Mouse (Mus musculus) gastrocnemius, postnatal 4 days (tissue): Measurements from ENCODE around the gene Mpzl1. TPM values are rescaled to one million over a fixed set of nuclear protein-coding genes. Genes with fewer than 3 reads are reported as not detected.

Experiments
- DNase-seq, 2 experiments: peaks; one replicate each; pipeline ENCODE4 v3.0.0; 2021 to 2022; ENCODE audit warnings: low spot score in 2 of 2, mixed read lengths in 2 of 2
- total RNA-seq, 2 experiments: library from RNA; stranded (reverse); gene quantifications; 2 replicates each; pipeline ENCODE4 v1.2.3; 2021

Mpzl1 gene
- total RNA-seq, 2 experiments from 2014 or later = 57.2 to 61.3 TPM

DNA sequence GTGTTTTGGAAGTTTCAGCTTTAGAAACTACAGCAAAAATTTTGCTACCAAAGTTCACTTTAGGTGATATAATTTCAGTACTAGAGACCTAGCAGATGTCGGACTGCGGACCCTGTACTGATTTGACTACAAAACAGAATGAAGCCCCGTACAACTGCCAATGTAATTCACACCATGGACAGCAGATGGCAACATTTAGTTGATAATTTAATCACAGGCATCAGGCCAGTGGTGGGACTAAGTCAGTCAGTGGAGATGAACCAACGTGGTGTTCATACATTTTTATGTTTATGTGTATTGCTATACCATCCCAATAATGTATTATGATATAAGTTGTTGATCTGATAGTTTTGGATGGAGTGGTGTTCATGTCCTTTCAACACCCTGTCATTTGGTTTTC is 26.4 kb upstream of the Mpzl1 start:
- DNase-seq = peak in 1 of 2 experiments; percentile 54

DNA sequence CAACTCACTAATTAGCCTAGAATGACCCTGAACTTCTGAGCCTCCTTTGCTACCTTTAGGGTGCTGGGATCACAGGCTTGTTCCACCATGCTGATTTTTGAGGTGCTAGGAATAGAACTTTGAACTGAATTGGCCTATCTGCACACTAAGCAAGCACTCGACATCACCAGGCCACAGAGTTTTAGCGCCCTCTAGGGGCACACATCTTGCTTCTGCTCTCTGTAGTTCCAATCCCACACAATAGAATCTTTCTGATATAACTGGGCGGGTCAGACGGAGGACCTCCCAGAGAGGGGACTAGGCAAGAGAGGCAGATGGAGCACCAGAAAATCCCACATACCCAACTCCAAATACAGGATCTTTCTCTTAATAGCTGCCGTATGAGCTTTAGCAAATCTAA is 24.3 kb upstream of the Mpzl1 start:
- DNase-seq = peak; percentile 45 to 65

GRCm38 (mm10) chr1:165655482-165655881 is 21.1 kb upstream of the Mpzl1 start:
- no peak for DNase-seq

DNA sequence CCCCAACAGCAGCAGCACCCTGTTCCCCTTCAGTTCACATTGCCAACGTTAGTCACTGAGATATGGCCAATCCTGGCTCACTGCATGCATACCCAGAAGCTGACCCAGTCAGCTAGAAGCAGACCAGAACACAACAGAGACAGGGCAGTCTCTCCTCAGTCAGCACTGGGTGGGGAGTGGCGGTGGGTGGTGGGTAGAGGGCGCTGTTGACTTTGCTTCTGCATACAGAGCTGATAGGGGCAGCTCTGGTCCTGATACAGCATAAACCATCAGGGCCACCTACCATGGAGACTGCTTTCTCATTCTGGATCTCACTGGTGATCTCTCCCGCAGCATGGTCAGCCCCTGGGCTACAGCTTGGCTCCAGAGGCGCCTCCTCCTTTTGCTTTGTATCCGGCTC is 20.7 kb upstream of the Mpzl1 start:
- DNase-seq = no peak

GRCm38 (mm10) chr1:165653126-165653885 is 19.0 kb upstream of the Mpzl1 start:
- no peak for DNase-seq

- no peak for DNase-seq
Measured at GRCm38 (mm10) chr1:165652507-165652906, 18.2 kb upstream of the Mpzl1 start.

GRCm38 (mm10) chr1:165651158-165651557 is 16.8 kb upstream of the Mpzl1 start:
- DNase-seq = no peak

DNA sequence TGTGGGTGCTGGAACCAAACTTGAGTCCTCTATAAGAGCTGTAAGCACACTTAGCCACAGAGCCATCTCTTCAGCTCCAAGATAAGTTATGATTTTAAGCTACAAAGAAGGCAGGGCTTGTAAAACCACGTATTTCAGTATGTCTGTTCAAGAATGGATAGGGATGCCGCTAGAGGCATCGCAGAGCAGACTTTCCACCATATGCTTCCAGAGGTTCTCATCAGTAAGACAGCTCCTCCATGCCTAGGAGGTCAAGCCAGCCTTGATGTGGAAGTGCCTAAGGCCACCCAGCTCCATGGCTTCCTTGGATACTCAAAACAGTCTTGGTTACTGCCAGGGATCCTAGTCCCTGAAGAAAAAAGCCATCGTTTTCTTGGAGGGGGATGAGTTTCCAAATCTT is 10.8 kb upstream of the Mpzl1 start:
- no peak for DNase-seq

DNA sequence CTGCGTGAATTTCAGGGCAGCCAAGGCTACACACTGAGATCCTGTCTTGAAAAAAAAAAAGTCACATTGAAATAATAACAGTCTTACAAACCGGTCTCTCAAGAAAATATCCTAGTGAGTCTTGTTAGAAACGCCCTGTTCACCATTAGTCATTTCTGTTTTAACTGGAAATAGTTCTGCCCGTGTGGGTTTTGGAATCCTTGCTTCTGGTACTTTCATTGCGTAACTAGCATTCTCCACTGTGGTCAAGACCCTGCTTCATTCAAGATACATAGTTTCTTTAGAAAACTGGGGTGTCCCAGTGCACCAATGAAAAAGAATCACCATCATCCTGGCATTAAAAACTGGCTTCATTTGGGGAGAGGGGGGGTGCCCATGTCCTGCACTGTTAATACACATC is 9.4 kb upstream of the Mpzl1 start:
- DNase-seq = no peak

GRCm38 (mm10) chr1:165642780-165643311 is 8.5 kb upstream of the Mpzl1 start:
- peak in 1 of 2 experiments; percentile 58 for DNase-seq

DNA sequence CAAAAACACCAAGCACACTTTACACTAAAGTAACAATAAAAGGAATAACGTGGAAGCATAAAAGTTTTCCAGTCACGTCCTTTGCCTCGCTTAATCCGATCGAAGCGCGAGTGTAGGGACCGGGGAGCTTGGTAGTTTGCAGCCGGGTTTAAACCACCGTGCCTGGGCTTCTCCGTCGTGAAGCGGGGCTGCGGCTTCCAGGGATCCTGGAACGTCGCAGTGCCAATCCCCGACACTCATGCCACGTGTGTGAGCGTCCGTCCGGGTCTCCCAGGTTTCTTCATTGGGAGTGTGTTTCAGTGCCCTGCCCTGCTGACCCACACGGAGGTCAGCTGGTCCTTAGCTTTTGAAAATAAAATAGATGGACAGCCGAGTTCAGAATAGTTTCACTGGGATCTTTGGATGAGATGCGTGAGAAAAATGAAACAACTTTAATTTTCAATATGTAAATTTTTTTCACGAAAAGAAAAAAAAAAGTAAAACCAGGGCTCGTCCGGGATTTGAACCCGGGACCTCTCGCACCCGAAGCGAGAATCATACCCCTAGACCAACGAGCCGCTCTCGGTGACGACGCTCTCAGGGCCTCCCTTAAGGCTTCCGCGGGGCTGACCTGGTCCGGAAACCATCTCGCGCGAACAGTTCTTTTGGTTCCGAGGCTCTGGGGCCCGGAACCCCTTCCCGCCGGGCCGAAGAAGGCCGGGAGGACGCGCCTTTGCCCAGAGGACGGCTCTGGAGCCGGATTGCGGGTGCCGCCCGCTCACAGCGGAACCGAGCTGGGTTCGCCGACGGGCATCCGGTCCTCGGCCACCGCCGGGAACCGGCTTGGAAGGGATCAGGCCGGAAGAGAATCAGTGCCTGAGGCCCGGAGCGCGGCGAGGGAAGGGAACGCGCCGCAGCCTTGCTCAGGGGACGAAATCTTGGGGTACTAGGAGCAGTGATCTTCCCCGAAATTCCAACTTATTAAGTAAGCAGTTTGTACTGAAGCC is 7.7 kb upstream of the Mpzl1 start:
- DNase-seq = peak; percentile 87 to 90

DNA sequence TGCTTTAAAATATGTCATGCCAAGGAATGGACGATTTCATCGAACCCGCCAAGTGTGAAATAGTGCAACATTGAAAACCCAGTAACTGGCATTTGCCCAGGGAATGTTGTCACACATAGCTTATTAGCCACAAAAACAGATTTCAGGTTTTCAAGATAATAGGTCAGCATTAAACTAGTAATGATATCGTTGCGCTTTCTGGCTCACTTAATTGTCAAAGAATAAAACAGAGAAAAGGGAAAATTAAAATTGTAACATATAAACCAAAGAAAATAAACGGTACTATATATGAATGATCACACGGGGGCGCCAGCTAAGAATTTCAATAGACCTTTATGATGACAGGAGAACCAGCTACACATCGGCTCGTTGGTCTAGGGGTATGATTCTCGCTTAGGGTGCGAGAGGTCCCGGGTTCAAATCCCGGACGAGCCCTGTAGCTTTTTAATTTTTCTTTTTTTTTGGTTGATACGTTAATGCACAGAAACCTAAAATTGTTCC is 7.0 kb upstream of the Mpzl1 start:
- peak in 1 of 2 experiments; percentile 63 for DNase-seq

DNA sequence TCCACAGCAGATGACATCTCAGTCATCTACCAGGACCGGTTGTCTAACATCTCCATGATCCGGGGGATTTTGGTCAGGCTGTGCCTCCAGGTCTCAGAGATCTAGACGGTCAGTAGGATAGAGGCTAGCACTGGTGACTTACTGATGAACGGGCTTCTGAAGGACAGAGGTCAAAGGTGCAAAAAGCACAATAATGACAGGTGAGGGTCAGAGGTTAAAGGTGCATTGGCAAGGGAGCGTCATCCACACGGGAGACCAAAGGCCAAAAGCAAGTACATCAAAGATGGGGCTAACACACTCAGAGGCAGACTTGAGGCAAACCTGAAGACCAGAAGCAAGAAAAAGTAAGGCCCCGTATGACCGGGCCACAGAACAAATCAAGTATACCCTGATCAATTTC is 2.0 kb upstream of the Mpzl1 start:
- DNase-seq = no peak

GRCm38 (mm10) chr1:165635055-165635897 is 938 bp upstream of the Mpzl1 start:
- no peak for DNase-seq

DNA sequence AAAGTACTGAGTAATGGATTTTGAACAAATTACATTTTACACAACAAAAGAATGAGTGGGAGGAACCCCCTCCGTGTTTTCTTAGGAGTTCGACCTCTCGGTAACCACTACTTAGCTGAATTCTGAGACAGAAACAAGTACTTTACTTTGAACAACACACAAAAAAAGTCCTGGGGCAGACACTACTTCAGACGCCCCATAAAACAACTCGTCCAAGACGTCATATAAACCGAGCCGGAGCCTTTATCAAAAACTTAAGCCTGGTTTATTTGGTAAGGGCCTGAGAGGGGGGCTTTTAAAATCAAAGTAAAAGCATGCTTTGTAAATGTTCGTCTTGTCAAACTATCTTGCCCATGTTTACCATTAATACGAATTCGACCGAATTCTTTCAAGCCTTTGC is 993 bp downstream of the Mpzl1 start:
- DNase-seq = no peak

- no peak for DNase-seq
Measured at GRCm38 (mm10) chr1:165631136-165631535, 3.2 kb downstream of the Mpzl1 start.

DNA sequence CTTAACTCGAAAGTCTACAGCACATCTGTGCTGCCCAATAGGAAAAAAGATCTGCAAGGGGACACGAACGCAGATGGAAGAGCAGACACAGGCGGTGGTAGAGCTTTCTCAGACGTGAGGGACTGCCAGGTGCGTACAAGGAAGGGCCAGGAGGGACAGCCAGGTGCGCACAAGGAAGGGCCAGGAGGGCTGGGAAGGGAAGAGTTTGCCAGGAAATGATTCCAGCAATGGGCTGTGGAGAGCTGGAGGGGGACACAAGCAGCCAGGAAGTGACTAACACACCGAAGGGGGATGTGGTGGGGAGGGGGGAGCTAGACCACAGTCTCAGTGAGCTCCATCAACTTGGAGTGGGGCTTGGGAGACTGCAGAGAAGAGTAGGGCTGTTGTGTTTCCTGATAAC is 4.4 kb downstream of the Mpzl1 start:
- no peak for DNase-seq

- DNase-seq = no peak
Measured at GRCm38 (mm10) chr1:165628603-165629002, 5.7 kb downstream of the Mpzl1 start.

GRCm38 (mm10) chr1:165625896-165626295 is 8.4 kb downstream of the Mpzl1 start:
- no peak for DNase-seq

DNA sequence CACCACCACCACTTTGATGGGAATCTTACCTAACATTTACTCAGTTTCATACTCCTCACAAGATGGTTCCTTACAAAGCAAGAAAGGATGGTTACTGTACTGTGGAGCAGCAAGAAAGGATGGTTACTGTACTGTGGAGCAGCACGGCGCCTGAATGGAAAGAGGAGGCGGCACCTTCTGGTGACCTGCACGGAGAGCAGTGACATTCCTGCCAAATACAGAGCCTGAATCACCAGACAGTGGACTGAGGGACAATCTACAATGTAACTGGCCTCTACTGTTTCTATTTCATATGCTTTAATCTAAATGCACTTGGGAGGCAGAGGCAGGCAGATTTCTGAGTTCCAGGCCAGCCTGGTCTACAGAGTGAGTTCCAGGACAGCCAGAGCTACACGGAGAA is 9.3 kb downstream of the Mpzl1 start:
- no peak for DNase-seq

- DNase-seq = peak in 1 of 2 experiments; percentile 49
Measured at GRCm38 (mm10) chr1:165618201-165618624, 16.1 kb downstream of the Mpzl1 start.
